Mouse (Mus musculus): ENCODE measurements around the gene Gm826.

The Gm826 gene

DNA sequence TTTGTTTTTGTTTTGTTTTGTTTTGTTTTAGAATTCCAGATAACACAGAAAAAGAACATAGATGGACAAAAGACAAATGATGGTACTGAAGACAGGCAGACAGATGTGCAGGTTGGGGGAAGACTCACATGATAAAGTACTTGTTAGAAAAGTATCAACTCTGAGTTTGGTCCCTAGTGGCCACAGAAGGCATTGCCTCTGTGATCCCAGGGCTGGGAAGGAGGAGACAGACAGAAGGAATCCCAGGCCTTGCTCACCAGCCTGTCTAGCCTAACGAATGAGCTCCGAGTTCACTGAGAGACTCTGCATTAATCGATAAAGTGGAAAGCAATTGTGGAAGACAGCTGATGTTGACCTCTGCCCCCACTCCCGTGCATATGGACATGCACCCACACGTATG lies 22.2 kb upstream of the Gm826 start:
- ATAC-seq (ENCODE audit: insufficient number of reproducible peaks, low FRiP score, low TSS enrichment): no peak

DNA sequence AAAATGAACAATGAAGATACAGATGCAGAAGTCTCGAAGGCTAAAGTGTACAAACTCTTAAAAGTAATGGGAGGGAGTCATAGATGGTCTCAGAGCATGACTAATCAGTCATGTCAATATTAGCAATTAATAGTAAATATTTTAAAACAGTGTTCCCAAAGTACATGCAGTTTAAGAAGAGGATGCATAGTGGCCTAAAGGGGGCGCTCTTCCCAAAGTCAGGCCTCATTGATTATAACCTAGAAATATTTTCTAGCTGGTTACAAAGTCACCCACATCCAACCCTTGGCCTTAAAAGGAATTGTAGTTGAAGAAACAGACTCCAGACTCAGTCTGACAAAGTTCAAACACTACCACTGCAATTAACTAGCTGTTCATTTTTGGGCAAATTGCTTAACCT lies 20.4 kb upstream of the Gm826 start:
- ATAC-seq (ENCODE audit: insufficient number of reproducible peaks, low FRiP score, low TSS enrichment): no peak

DNA sequence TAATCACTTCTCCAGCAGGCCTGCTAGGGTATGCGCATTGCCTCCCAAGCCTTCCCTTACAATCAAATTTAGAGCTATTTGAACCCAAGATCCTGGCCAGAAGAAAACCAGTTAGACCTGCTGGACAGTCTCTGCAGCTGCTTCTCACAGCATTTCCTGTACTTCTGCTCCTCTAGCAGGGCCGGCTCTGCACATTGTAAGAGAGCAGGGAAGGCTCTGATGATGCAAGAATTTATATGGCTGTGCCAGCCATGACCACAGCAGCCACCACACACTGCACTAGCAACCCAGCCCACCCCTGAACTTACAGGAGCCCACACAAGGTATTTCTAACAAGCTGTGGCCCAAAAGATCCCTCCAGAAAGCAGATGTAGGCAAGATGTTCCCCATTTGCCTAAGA lies 19.6 kb upstream of the Gm826 start:
- ATAC-seq (ENCODE audit: insufficient number of reproducible peaks, low FRiP score, low TSS enrichment): no peak

DNA sequence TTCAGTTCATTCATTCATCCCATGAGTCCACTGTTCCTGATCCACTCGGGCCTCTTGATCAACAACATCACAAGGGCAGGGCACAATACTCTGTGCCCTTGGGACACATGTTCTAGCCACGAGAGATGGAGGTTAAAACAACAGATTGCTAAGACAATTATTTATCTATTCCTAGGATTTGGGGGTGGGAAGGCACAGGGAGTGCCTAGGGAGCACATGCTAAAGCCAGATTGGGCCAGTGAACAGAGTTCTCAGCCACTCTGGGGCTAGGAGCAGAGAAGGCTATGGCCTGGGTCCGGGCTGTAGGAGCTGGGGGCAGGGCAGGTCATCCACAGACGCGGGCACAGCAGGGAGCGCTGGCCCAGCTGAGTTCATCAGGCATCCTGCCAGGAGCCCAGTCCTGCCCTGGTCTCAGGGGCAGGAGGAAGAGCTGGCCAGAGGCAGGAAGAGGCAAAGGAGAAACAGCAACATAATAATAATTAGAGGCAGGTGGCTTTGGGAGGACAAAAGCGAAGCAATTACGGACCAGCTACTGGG lies 17.1 kb upstream of the Gm826 start:
- ATAC-seq (ENCODE audit: insufficient number of reproducible peaks, low FRiP score, low TSS enrichment): no peak

DNA sequence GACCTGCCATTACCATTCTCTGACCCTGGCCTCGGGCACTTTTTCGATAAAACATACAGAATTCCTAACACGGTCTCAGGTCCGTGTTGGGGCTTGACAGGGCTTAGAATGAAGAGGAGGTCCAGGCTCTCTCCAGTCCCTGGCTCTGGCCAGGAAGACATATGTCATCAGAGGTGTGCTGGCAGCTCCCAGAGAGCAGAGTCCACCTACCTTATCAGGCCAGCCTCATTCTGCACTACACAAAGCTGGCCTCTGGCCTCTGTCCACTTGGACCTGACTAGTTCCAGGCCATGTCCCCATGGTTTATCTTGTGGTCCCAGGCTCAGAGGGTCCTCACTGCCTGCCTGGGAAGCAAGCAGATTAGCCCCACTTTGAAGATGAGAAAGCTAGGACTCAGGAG lies 15.6 kb upstream of the Gm826 start:
- ATAC-seq (ENCODE audit: insufficient number of reproducible peaks, low FRiP score, low TSS enrichment): no peak

DNA sequence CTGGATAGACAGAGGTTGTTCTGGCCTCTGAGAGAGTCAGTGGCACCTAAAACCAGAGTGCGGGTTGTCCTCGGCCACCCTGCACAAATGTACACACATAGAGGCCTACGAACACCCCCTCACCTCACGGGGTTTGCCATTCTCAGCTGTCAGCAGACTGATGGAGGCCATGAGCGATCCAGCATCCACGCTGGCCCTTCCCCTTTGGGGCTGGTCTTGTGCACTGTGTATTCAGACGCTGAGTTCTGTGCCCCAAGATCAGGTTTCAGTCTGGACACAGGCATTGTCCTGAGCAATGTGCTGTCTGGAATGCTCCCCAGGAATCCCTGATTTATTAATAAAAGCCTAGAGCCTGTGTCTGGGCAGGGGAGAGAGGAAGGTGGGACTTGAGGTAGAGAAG lies 14.8 kb upstream of the Gm826 start:
- ATAC-seq (ENCODE audit: insufficient number of reproducible peaks, low FRiP score, low TSS enrichment): no peak

DNA sequence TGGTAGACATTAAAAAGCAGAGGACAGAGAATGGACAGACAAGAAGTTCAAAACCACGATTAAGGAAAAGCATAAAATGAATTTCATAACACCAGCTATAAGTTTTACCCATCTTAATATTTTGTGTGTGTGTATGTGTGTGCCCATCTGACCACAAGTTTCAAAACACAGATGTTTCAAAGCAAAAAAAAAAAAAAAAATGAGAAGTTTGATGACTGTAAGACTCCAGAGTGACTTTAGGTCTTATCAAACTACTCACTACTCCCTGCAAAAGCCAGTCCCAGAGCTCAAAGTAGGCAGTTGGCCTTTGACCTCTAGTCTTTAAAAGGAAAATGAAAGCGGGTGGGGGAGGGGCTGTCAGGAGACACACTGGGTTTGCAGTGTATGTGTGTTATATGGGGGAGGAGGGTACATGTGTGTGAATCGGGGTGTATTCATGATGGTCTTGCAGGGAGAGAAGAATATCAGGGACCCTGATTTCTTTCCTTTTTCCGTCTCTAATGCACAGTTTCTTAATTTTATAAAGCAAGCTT lies 14.2 kb upstream of the Gm826 start:
- no peak for ATAC-seq (ENCODE audit: insufficient number of reproducible peaks, low FRiP score, low TSS enrichment)

DNA sequence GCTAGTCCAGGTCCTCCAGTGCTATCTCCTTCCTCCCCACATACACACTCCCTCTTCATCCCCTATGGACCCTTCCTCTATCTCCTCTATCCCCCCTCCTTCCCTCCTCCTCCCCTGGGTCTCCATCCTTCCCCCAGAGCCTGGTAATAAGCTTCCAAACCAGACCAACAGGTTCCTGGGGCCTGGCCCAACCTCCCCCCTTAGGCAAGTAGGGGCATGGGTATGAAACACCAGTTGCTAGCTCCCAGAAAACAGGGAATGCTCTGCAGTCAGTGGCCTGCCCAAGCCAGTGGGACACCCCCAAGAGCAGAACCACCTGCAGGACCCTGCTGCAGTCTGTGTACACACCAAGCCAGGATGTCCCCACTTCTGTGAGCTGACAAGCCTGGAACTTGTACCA lies 11.7 kb upstream of the Gm826 start:
- ATAC-seq (ENCODE audit: insufficient number of reproducible peaks, low FRiP score, low TSS enrichment): no peak

DNA sequence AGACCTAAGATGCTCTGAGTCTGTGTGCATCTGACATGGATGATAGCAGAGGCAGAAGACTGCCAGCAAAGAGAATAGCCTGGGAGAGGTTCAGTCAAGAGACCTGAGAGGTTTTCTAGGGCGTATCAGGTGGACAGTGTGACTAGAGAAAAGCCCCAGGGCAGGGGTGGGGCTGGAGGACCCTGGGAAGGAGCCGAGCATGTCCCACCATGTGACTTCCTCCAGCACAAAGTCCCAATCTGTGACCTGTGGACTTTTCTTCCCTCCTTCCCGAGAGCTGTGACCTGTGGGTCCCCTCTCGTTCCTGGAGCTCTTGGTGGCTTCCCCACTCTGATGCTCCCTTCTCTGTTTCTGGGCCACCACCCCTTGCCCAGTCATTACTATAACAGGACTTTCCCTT lies 6.2 kb upstream of the Gm826 start:
- no peak for ATAC-seq (ENCODE audit: insufficient number of reproducible peaks, low FRiP score, low TSS enrichment)

DNA sequence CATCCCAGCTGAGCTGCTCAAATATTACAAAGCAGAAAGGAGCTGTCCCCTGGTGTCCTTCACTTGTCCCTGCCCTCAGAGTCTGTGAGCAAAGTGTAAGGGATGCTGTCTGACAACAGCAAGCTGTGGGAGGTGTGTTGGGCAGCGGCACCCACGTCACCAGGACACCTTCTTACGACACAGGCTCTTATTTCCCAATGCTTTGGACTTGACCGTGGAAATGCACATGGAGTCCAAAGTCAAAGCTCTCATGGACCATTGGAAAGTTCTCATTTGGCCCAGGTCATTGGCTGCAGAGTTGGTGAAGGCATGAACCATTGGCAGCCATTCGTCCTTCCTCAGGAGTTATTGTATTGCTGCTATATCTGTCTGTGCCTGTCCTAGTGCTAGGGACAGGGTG lies 5.6 kb upstream of the Gm826 start:
- ATAC-seq (ENCODE audit: insufficient number of reproducible peaks, low FRiP score, low TSS enrichment): no peak

DNA sequence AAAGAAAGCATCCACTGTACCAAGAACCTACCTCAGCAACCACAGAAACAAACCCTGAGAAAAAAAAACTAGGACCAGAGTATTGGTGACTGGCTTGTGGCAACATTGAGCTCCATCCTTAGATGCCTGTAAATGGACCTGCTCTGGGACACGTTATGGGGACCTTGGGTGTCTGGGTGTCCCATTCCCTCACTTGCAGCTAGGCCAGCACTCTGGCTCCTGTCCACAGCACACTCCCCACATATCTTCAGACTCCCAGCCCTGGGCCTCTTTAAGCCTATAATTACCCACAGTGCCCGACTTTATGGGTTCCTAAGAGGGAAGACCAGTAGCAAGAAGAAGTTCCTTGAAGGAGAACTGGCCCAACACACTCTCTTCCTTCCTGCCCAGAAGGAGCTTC lies 2.1 kb upstream of the Gm826 start:
- ATAC-seq (ENCODE audit: insufficient number of reproducible peaks, low FRiP score, low TSS enrichment): no peak

DNA sequence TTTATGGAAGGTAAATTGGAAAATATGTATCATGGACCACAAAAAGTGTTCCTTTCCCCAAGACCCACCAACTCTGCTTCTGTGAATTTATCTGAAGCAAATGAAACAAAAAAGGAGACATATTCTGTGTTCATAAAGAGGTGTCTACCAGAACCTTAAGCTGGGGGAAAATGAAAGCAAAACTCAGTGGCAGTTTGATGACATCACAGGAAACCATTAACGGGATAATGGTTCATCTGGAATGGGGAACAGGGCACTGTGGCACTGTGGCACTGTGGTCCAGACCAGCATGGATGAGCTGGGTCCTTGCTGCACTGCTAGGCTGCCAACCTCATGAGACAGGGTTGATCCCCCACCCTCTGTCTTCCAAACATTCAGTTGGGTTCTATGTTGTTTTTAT lies 1.1 kb upstream of the Gm826 start:
- no peak for ATAC-seq (ENCODE audit: insufficient number of reproducible peaks, low FRiP score, low TSS enrichment)

DNA sequence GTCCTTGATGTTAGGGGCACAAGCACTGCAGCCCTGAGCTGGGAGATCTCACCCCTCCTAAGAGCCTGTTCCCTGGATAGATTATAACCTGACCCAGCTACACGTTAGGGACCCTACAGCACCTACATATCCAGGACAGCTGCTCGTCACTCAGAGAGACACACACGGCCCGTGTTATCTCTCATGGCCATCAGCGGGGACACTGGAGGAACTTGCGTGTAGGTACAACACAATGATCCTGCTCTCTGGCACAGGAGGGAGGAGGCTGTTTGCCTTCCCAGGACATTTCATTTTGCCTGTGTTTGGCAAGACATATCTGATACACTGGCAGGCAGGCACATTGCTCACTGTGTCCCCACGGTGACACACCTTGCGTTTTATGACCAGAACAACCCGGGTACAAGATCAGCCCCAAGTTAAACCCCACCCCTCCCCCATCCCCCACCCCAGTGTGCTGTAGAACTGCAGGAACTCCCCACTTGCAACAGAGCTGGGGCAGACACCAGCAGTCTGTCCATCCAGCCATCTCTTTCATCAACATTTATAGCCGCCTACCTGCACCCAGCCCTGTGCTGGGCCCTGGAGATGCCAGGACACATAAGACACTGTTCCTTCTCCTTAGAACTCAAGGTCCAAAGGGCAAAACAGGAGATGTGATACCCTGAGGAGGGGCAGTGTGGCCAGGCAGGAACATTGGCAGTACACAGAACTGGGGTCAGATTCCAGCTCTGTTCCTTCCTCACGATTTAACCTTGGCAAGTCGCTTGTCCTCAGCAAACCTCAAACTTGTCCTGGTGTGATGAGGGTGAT lies 1.2 kb downstream of the Gm826 start:
- ATAC-seq (ENCODE audit: insufficient number of reproducible peaks, low FRiP score, low TSS enrichment): no peak

DNA sequence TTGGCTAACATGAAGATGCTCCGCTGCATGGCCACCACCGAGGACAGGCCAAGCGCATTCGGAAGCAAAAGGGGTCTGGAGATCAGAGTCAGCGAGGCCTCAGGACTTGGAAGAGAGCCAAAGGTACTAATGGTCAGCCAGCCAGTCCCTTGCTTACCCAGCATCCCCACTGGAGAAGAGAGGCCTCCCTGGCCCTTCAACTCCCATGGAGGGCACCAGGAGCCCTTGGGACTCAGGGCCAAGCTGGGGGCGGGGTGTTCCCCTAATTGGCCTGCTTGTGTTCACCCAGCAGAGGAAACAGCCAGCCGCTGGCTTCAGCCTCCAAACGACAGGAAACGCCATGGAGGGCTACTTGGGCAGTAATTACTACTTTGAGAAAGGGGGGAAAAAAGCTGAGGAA lies 5.1 kb downstream of the Gm826 start:
- no peak for ATAC-seq (ENCODE audit: insufficient number of reproducible peaks, low FRiP score, low TSS enrichment)

DNA sequence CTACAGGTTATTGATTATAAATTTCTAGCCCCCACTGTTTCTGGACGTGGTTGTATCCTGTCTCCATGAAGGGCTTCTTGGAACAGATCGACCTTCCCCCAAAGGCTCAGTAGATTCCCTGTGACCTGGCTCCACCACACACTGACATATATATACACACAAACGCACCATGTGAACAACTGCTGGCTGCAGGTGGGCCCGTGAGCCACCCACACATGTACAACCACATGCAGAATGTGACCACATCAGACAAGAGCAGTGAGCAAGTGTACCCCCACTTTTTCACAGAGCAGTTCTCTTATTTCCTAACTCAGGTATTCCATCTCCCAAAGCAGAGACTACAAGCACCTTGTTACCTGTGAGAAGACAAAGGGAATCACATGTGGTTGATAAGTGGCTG lies 6.2 kb downstream of the Gm826 start:
- no peak for ATAC-seq (ENCODE audit: insufficient number of reproducible peaks, low FRiP score, low TSS enrichment)

DNA sequence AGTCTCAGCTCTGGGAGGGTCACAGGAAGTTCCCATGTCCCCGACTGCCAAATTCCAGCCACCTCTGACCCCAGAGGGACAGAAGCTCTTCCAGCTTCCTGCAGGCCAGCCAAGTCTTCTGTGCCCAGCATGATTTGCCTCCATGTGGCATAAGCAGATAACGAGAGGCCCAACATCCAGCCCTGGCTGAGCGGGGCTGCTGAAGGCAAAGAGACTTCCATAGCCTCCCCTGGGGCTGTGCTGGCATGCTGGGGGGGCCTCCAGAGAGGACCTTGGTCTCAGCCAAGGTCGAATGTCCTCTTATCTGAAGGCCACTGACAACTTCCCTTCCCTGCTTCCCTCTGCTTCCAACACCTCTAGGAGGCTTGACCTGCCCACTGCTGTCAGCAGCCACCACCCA lies 6.8 kb downstream of the Gm826 start:
- no peak for ATAC-seq (ENCODE audit: insufficient number of reproducible peaks, low FRiP score, low TSS enrichment)

DNA sequence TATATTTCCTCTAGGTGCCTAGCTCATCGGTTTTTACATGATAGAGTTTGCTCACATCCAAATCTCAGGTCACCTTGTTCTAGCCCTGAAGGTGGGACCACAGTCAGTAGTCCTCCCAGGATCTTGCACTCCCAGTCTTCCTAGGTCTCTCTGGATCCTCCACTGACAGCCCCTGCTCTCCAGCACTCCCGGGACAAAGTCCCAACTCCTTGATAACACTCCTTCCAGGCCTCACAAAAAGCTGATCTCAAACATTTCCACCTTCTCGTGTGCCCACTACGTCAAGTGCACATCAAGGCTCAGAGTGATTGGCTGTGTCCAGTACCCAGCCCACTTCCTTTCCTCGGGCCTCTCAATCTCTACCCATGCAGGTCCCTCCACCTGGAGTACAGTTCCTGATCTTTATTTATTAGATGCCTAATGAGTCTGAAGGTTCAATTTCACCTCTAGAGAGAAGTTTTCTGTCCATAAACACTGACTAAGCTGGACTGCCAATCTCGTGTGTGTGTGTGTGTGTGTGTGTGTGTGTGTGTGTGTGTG lies 8.8 kb downstream of the Gm826 start:
- ATAC-seq (ENCODE audit: insufficient number of reproducible peaks, low FRiP score, low TSS enrichment): no peak

DNA sequence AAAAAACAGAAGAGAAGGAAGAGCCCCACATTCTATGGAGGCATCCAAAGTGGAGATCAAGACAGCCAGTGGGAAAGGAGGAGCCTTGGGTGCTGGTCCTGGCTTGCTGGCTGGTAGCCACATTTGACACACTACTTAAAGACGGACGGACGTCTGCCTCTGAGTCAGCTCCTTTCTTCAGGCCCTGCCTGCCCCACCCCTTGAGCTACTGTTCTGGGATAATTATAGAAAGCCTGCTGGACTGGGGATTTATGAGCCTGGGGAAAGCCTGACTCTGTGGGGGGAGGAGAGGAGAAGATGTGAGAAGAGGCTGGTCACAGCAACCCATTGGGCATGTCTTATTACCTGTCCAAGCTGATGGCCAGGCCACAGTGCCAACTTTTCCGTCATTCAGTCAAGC lies 12.1 kb downstream of the Gm826 start:
- ATAC-seq (ENCODE audit: insufficient number of reproducible peaks, low FRiP score, low TSS enrichment): no peak

DNA sequence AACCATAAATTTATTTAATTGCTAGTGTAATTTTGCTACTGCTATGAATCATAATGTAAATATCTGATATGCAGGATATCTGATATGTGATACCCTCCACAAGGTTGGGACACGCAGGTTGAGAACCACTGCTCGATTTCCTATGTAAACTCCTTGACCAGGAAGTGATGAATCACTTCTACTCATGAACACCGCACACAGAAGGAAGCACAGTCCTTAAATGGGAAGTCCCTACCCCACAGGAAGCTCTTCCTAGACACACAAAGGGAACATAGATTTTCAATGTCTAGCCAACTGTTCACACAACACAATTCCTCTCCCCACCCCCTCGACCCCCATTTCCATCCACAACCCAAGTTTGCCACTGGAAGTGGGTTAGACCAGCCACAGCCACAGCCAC lies 15.7 kb downstream of the Gm826 start:
- no peak for ATAC-seq (ENCODE audit: insufficient number of reproducible peaks, low FRiP score, low TSS enrichment)

DNA sequence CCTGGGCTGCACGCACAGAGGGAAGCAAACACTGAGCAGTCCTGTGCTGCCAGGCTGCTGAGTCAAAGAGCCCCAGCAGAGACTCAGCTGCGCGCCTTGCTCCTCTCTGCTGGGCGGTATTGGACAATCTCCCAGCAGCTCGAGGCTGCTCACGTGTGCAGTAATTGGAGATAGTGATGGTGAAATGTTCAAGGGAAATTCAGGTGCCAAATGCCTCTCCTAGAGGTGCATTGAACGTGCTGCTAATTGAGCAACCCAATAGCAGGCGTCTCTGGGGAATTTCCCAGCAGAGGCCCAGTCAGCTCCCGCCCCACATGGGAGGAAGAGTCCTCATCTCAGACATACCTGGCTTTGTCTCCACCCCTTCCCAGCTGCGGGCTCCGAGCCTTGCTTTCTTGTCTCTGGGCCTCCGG lies 20.4 kb downstream of the Gm826 start:
- no peak for ATAC-seq (ENCODE audit: insufficient number of reproducible peaks, low FRiP score, low TSS enrichment)

DNA sequence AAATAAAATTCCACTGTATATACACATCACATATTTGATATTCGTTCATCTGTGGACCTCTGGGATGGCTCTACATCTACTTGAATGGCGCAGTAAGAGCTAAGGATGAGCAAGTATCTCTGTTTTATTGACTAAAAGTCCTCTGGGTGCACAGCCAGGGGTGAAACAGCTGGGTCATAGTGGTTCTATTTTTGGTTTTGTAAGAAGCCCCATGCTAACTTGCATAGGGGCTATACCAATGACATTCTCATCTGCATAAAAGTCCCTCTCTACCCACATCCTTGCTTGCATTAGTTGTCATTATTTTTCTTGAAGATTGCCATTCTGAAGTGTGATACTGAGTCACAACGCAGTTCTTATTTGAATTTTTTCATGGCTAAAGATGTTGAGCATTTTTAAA lies 28.9 kb downstream of the Gm826 start:
- no peak for ATAC-seq (ENCODE audit: insufficient number of reproducible peaks, low FRiP score, low TSS enrichment)

DNA sequence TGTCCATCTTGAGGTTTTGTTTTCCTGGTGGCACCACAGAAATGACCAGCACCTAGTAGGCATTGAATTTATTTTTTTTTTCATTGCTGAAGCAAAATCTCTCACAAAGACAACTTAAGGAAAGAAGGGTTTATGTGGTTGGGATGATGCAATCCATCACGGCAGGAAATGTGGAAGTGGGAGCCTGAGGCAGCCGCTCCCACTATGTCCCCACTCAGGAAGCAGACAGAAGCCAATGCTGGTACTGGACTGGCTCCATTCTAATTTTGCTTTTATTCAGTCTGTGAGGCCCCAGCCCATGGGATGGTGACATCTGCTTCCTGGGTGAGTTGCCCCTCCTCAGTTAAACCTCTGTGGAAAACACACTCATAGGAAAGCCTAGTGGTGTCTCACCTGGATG lies 30.0 kb downstream of the Gm826 start:
- ATAC-seq (ENCODE audit: insufficient number of reproducible peaks, low FRiP score, low TSS enrichment): no peak
